Mouse (Mus musculus): ENCODE results near the gene Dusp22.

- no peak for TF ChIP-seq POLR2A (IDR thresholded peaks at IDR 0.05; ENCODE audit: extremely low read depth, insufficient read depth, low read length)
- no peak for TF ChIP-seq CTCF (IDR thresholded peaks at IDR 0.05; ENCODE audit: low read depth, low read length)
These were observed 17.7 kb upstream of the Dusp22 start for GRCm38 (mm10) chr13:30642053-30642452.
